Mouse (Mus musculus): Measurements from ENCODE around the gene C8a. TPM values are rescaled to one million over a fixed set of nuclear protein-coding genes. Genes with fewer than 3 reads are reported as not detected.

C8a gene
- polyA plus RNA-seq, 1 experiment from 2014 or later = not detected

DNA sequence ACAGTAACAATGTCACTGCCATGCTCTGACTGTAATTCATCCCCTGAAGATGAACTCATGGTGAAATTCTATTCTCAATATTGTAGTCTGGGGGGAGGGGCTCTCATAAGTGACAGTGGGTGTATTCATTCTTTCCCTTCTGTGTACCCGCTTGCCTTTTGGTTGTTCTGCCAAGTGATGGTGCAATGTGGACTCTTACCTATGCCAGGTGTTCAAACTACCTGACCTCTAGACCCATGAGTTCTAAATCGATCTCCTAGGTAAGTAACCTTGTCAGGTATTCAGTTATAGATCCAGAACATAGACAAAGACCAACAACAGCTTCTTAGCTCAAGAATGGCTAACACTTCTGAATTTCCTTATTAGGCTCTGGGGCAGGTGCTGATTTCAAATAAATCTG is 37.9 kb downstream of the C8a start:
- Histone ChIP-seq H3K4me2 (no peak overlapping the region), H3K4me3 (replicated peaks) (no peak overlapping the region), H3K9ac (replicated peaks) (no peak overlapping the region), H3K4me1 (replicated peaks) (no peaks in the 10 kb centered on the region), H3K9me3 (no peaks in the 10 kb centered on the region), H3K27ac (no peak overlapping the region), H3K27me3 (no peaks in the 10 kb centered on the region), H3K36me3 (no peaks in the 10 kb centered on the region)
- WGBS = 77% methylated on average over 2 of the region's 2 CpGs
- no peak for ATAC-seq (ENCODE audit: insufficient number of reproducible peaks, insufficient read depth, low FRiP score, low TSS enrichment, low read depth)

DNA sequence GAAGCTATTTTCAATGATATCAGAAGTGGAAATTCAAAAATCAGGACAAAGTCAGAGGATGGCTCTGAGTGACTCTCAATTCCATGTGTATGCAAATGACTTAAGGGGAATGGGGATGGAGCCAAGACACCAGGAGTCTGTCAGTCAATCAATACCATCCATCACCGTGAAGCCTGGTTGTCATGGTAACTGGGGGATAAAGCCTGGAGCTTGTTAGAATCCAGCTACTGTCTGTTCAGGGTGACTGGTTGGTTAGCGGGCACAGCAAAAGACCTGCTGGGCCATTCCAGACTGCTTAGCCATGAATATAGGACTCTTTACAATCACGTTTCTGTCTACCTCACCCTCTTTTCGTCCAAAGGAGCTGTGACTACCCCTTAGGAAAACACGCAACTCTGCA is 41.1 kb downstream of the C8a start:
- no peak for ATAC-seq (ENCODE audit: insufficient number of reproducible peaks, insufficient read depth, low FRiP score, low TSS enrichment, low read depth)
- Histone ChIP-seq H3K4me1 (replicated peaks) (no peaks in the 10 kb centered on the region), H3K36me3 (no peaks in the 10 kb centered on the region), H3K4me2 (no peak overlapping the region), H3K4me3 (replicated peaks) (no peak overlapping the region), H3K27me3 (no peaks in the 10 kb centered on the region), H3K9me3 (no peaks in the 10 kb centered on the region), H3K27ac (no peak overlapping the region), H3K9ac (replicated peaks) (no peak overlapping the region)
- 58% methylated on average over 5 of the region's 5 CpGs for WGBS

- Histone ChIP-seq H3K27me3 (no peaks in the 10 kb centered on the region), H3K36me3 (no peaks in the 10 kb centered on the region), H3K4me2 (no peak overlapping the region), H3K4me1 (replicated peaks) (no peaks in the 10 kb centered on the region), H3K27ac (no peak overlapping the region), H3K9ac (replicated peaks) (no peak overlapping the region), H3K9me3 (no peaks in the 10 kb centered on the region), H3K4me3 (replicated peaks) (no peak overlapping the region)
- 83% methylated on average over 5 of the region's 5 CpGs for WGBS
- no peak for ATAC-seq (ENCODE audit: insufficient number of reproducible peaks, insufficient read depth, low FRiP score, low TSS enrichment, low read depth)
Observed at GRCm38 (mm10) chr4:104828939-104829338, 47.3 kb downstream of the C8a start.

- H3K27me3 ChIP-seq = no peaks in the 10 kb centered on the region
- H3K4me2 ChIP-seq = no peak overlapping the region
- 84% methylated on average over 7 of the region's 7 CpGs for WGBS
- H3K9ac ChIP-seq (replicated peaks) = no peak overlapping the region
- H3K4me1 ChIP-seq (replicated peaks) = no peaks in the 10 kb centered on the region
- no peak overlapping the region for H3K4me3 ChIP-seq (replicated peaks)
- H3K36me3 ChIP-seq = no peaks in the 10 kb centered on the region
- ATAC-seq (ENCODE audit: insufficient number of reproducible peaks, insufficient read depth, low FRiP score, low TSS enrichment, low read depth) = no peak
- H3K27ac ChIP-seq = no peak overlapping the region
- H3K9me3 ChIP-seq = no peaks in the 10 kb centered on the region
Observed at GRCm38 (mm10) chr4:104824381-104825077, 51.7 kb downstream of the C8a start.

DNA sequence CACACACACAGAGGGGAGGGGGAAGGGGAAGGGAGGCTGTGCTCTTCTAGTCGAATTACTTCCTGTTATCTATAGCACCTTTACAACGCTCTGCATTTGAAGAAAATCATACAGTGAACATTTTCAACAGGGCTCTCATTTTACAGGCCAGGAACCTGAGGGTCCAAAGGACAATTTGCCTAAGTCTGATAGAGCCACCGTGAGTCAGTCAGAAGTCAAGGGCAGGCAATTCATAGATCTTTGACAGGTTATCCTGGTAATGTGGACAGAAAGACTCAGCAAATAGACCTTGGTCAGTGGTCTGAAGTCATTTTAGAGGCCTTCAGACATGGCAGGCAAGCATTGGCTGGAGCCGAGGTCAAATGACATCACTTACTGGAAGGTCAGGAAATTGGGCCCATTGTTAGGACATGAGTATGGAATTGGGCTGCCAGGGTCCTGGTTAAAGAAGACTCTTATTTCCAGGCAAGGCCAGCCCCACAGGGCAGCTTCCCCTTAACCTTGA is 52.5 kb downstream of the C8a start:
- Histone ChIP-seq H3K4me3 (replicated peaks) (no peak overlapping the region), H3K27ac (no peak overlapping the region), H3K27me3 (no peaks in the 10 kb centered on the region), H3K36me3 (no peaks in the 10 kb centered on the region), H3K9ac (replicated peaks) (no peak overlapping the region), H3K4me1 (replicated peaks) (no peaks in the 10 kb centered on the region), H3K4me2 (no peak overlapping the region), H3K9me3 (no peaks in the 10 kb centered on the region)
- no peak for ATAC-seq (ENCODE audit: insufficient number of reproducible peaks, insufficient read depth, low FRiP score, low TSS enrichment, low read depth)
- WGBS = 89% methylated on average over 4 of the region's 4 CpGs

- Histone ChIP-seq H3K4me3 (replicated peaks) (no peak overlapping the region), H3K9ac (replicated peaks) (no peak overlapping the region), H3K27ac (no peak overlapping the region), H3K4me1 (replicated peaks) (peaks cover 2% of the 10 kb centered on the region; the same call in 1 of the 2 replicates), H3K9me3 (no peaks in the 10 kb centered on the region), H3K4me2 (no peak overlapping the region), H3K36me3 (no peaks in the 10 kb centered on the region), H3K27me3 (no peaks in the 10 kb centered on the region; the same call in 1 of the 2 replicates)
- WGBS = 67% methylated on average over 4 of the region's 4 CpGs
- no peak for ATAC-seq (ENCODE audit: insufficient number of reproducible peaks, insufficient read depth, low FRiP score, low TSS enrichment, low read depth)
Observed at GRCm38 (mm10) chr4:104819891-104820290, 56.3 kb downstream of the C8a start.

DNA sequence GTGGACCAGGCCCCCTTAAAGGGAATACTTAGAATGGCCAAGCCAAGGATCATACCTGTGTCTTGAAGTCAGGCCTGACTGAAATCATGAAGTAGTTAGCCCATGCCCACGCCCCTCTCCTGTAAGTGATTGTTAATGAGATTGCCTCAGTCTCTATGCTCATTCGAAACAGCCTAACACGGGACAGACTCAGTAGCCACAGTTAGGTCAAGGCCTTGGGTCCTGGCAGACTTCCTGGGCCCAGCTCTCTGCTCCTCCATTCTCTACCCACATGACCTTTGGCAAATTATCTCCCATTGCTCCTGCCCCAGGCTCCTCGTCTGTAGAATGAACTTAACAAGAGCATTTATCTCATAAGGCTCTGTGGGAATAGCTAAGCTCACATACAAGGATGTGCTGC is 57.2 kb downstream of the C8a start:
- no peak overlapping the region for H3K9ac ChIP-seq (replicated peaks)
- H3K4me3 ChIP-seq (replicated peaks) = no peak overlapping the region
- WGBS = 63% methylated on average over 4 of the region's 4 CpGs
- peaks cover 2% of the 10 kb centered on the region; the same call in 1 of the 2 replicates for H3K4me1 ChIP-seq (replicated peaks)
- no peak overlapping the region for H3K4me2 ChIP-seq
- H3K9me3 ChIP-seq = no peaks in the 10 kb centered on the region
- H3K36me3 ChIP-seq = no peaks in the 10 kb centered on the region
- H3K27me3 ChIP-seq = no peaks in the 10 kb centered on the region; the same call in 1 of the 2 replicates
- H3K27ac ChIP-seq = no peak overlapping the region
- ATAC-seq (ENCODE audit: insufficient number of reproducible peaks, insufficient read depth, low FRiP score, low TSS enrichment, low read depth) = no peak

- no peak for ATAC-seq (ENCODE audit: insufficient number of reproducible peaks, insufficient read depth, low FRiP score, low TSS enrichment, low read depth)
- WGBS = 39% methylated on average over 2 of the region's 2 CpGs
- Histone ChIP-seq H3K27ac (no peak overlapping the region), H3K4me1 (replicated peaks) (peaks cover 2% of the 10 kb centered on the region; the same call in 1 of the 2 replicates), H3K9ac (replicated peaks) (no peak overlapping the region), H3K4me2 (no peak overlapping the region), H3K36me3 (no peaks in the 10 kb centered on the region), H3K27me3 (no peaks in the 10 kb centered on the region; the same call in 1 of the 2 replicates), H3K4me3 (replicated peaks) (no peak overlapping the region), H3K9me3 (no peaks in the 10 kb centered on the region)
Observed at GRCm38 (mm10) chr4:104817509-104817908, 58.7 kb downstream of the C8a start.

DNA sequence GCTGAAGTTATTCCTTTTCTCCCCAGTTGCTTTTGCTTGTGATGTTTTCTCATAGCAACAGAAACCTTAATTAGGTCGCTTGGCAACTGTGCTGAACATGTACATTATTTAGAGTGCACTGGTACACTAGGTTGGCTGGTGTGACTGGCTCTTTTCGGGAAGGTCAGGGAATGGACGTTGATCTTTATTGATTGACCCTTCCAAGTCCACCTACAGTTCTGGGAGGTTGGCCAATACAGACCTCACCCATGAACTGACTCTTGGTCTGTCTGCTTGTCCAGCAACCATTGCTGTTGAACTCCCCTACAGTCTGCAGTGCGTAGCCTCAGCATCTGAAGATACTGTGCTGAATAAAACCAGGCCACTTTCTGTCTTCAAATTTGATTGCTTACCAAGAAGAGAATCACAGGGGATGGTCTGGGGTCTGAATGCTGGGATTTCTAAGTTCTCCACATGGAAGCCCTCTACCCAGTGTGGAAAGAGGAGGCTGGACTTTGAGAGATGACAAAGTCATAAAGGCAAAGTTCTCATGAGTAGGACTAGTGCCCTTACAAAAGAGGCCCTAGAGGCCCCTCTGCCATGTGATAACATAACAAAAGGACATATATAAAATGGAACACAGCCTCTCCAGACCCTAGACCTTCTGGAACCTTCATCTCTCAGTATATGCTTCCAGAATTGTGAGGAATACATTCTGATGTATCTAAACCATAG is 59.5 kb downstream of the C8a start:
- 90% methylated on average over 4 of the region's 4 CpGs for WGBS
- Histone ChIP-seq H3K9ac (replicated peaks) (no peak overlapping the region), H3K4me1 (replicated peaks) (peaks cover 2% of the 10 kb centered on the region; the same call in 1 of the 2 replicates), H3K4me2 (no peak overlapping the region), H3K27me3 (no peaks in the 10 kb centered on the region; the same call in 1 of the 2 replicates), H3K27ac (no peak overlapping the region), H3K36me3 (no peaks in the 10 kb centered on the region), H3K4me3 (replicated peaks) (no peak overlapping the region), H3K9me3 (no peaks in the 10 kb centered on the region)
- ATAC-seq (ENCODE audit: insufficient number of reproducible peaks, insufficient read depth, low FRiP score, low TSS enrichment, low read depth) = no peak

- Histone ChIP-seq H3K4me3 (replicated peaks) (no peak overlapping the region), H3K27ac (no peak overlapping the region), H3K9ac (replicated peaks) (no peak overlapping the region), H3K9me3 (no peaks in the 10 kb centered on the region), H3K4me1 (replicated peaks) (peaks cover 2% of the 10 kb centered on the region; the same call in 1 of the 2 replicates), H3K4me2 (no peak overlapping the region), H3K36me3 (no peaks in the 10 kb centered on the region), H3K27me3 (no peaks in the 10 kb centered on the region; the same call in 1 of the 2 replicates)
- no peak for ATAC-seq (ENCODE audit: insufficient number of reproducible peaks, insufficient read depth, low FRiP score, low TSS enrichment, low read depth)
- WGBS = 88% methylated on average over 2 of the region's 2 CpGs
Observed at GRCm38 (mm10) chr4:104813617-104814016, 62.6 kb downstream of the C8a start.

DNA sequence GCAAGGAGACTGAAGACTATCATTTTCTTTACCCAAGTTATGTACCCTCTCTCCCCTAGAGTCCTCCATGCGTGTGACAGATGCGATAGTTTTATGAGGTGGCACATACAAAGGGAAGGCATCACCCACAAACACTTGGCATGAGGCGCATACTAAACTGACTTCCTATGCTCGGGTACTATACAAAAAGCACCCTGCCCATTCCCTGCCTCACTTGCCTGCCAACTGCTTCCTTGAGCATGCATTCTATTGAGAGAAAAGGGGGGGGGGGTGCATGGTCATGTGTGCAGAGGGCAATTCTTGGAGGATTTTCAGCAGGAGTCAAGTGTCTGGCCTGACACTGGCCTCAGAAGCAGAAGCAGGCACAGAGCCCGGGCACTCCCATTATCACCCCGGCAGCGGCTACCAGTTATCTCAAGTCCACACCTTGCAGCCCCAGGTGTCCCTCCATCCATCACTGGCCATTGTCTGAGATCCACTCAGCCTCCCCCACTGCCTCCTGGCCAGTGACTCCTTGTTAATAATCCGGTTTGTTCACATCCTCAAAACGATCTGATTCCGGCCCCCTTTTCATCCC is 65.4 kb downstream of the C8a start:
- H3K27me3 ChIP-seq = no peaks in the 10 kb centered on the region
- H3K9ac ChIP-seq (replicated peaks) = no peak overlapping the region
- no peaks in the 10 kb centered on the region for H3K4me1 ChIP-seq (replicated peaks)
- no peak overlapping the region for H3K4me2 ChIP-seq
- WGBS = 62% methylated on average over 10 of the region's 10 CpGs
- H3K9me3 ChIP-seq = no peaks in the 10 kb centered on the region
- H3K4me3 ChIP-seq (replicated peaks) = no peak overlapping the region
- H3K27ac ChIP-seq = no peak overlapping the region
- H3K36me3 ChIP-seq = no peaks in the 10 kb centered on the region
- no peak for ATAC-seq (ENCODE audit: insufficient number of reproducible peaks, insufficient read depth, low FRiP score, low TSS enrichment, low read depth)
